Mouse (Mus musculus) lung, postnatal 36 days (tissue): ENCODE results near the gene Ldb2.

ENCODE experiments used
- DNase-seq: peaks from one replicate; pipeline ENCODE4 v3.0.0; 2022; ENCODE audit warnings: mixed read lengths

Ldb2 gene

DNA sequence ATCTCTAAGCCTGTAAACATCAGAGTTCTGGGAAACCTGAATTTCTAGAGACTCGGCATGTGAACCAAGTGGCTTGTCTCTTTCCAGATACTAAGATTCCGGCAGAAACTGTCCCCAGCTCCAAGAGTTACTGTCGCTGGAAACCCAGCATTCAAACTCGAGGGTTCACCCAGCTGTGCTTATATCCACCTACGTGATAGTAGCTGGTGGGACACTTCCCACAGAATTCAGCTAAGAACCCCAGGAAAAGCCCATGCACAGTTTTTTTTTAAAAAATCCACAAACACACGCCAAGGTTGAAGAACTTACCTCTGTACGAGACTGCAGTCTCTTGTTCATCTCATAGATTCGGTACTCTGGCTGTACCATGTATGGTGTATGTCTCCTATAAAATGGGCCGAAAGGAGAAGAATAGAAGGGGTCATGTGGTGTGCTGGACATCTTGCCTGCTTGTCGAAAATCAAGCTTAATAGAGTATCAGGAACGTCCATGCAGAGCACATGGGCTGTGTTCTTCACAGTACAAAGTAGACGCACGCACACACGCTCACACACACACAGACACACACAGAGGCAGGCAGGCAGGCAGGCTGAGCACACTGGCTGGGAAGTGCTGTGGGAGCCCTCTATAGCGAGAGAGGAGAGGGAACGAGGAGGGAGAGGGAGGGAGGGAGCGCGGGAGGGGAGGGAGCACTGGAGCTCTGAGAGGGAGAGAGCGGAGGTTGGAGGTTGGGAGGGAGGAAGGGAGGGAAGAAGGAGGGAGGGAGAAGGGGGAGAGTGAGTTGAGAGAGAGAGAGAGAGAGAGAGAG, at the start of gene Ldb2:
Ldb2 (minus strand) TSS at position 628 of the 808 bp plus-strand sequence.
- DNase-seq, result peak; percentile 71

- peak; percentile 70 for DNase-seq
Observed at GRCm38 (mm10) chr5:44831287-44831686, 31.8 kb upstream of the Ldb2 start.

DNA sequence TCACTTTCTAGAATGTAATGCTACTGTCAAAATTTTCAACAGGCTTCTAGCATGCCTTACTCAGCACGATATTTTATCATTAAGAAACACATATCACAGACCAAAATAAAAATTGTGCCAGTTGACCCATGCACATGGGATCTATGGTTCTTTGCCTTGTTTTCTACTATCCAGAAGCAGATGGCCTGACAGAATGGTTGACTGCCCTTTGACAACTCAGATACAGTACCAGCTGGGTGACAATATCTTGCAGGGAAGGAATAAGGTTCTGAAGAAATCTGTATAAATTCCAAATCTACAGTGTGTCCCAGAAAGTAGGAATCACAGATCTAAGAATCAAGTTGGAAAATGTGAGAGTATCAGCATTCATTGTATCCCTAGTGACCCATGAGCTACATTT, 16.0 kb upstream of the Ldb2 start:
- DNase-seq, result no peak

GRCm38 (mm10) chr5:44805960-44806359, 6.5 kb upstream of the Ldb2 start:
- DNase-seq, result no peak

- DNase-seq, result no peak
Observed at GRCm38 (mm10) chr5:44801100-44801499, 1.6 kb upstream of the Ldb2 start.

- DNase-seq, result no peak
Observed at GRCm38 (mm10) chr5:44799861-44800260, 381 bp upstream of the Ldb2 start.

DNA sequence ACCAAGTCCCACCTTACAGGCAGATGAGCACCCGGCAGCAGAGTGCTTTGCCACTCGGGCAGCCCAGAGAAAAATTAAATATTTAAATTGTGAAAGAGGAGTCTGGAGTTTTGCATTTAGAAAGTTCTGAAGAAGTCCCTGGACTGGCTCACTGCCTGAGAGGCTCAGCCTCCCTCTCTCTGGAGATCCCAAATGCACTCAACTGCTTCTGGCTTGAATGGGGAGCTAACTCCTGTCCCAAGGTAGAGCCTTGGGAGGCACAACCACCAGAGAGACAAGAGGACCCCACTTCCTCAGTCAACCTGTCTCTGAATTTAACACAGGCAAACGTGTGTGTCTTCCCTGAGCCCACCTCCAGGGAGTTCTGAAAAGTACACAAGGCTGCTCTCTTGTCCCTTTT, 987 bp downstream of the Ldb2 start:
- DNase-seq, result no peak

- no peak for DNase-seq
Observed at GRCm38 (mm10) chr5:44798056-44798455, 1.4 kb downstream of the Ldb2 start.

GRCm38 (mm10) chr5:44784591-44784990, 14.9 kb downstream of the Ldb2 start:
- no peak for DNase-seq

- no peak for DNase-seq
Observed at GRCm38 (mm10) chr5:44779340-44779739, 20.1 kb downstream of the Ldb2 start.

DNA sequence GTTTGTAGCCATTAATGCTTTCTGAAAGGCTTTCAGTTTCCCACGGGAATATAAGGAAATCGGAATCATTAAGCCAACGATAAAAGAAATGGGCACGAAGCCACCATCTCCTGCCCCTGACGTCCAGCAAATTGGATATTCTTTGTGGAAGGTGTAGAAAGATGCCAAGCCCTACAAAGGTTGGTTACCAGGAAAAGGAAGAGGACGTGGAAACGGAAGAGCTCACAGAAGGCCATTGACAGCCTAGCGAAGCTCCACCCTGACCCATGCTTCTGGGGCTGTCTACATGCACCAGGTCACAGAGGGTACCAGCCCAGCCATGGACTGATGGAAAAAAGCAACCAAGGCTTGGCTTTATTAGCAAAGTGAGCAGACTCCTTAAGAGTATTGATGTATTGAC, 31.0 kb downstream of the Ldb2 start:
- DNase-seq, result peak; percentile 40

DNA sequence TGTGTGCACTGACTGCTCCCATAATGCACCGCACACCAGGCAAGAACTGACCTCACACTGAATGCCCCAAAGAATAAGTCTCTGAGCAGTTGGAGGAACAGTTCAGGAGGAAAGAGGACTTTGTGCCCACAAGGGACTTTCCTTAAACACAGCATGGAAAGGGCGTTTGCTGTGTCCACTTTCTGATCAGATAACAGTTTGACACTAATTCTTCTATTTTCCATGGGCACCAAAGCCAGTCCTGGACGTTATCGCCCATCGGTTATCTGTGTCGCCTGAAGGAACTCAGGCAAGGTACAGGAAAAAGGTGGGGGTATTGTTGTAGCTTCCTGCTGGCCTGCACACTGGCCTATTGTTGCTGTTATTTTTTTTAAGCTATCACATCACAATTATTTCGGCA, 34.6 kb downstream of the Ldb2 start:
- DNase-seq, result peak; percentile 83

GRCm38 (mm10) chr5:44759178-44759577, 40.3 kb downstream of the Ldb2 start:
- DNase-seq, result peak; percentile 59

- DNase-seq, result no peak
Observed at GRCm38 (mm10) chr5:44754156-44754910, 45.1 kb downstream of the Ldb2 start.

DNA sequence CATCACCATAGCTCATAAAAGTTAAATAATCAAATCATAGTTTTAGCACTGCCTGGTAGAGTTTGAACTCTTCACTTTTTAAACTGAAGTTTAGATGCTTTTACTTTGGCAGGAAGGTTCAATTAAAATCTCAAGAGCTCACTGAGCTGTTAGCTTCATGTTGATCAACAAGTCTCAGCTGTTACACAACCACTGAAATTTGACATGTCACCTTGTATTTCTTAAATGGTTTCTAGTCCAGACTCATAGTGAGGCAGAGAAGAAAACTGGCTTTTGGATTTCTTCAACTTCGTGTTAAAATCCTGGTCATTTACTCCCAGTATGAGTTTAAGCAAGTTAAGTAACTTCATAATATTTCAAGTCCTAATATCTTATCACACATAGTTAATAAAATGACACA, 53.8 kb downstream of the Ldb2 start:
- no peak for DNase-seq

DNA sequence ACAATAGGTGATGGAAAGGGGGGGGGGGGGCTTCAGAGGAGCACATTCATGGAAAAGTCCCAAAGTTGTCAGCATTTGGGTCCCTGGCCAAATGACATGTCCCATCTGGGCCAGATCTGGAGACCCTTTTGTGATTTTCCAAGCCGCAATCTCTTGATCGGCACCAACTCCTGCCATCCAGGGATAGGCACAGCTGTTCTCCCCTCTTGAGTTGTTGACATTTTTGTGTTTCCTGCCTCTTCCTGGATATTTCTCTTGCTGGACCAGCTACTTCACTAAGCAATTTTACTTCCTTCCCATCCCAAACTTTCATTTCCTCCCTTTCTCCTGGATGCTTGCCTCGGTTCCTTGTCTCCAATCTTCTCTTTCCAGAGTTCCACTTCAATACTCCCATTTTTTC, 63.1 kb downstream of the Ldb2 start:
- DNase-seq, result peak; percentile 45

GRCm38 (mm10) chr5:44734131-44734723, 65.3 kb downstream of the Ldb2 start:
- DNase-seq, result no peak

GRCm38 (mm10) chr5:44729646-44730310, 69.7 kb downstream of the Ldb2 start:
- no peak for DNase-seq

DNA sequence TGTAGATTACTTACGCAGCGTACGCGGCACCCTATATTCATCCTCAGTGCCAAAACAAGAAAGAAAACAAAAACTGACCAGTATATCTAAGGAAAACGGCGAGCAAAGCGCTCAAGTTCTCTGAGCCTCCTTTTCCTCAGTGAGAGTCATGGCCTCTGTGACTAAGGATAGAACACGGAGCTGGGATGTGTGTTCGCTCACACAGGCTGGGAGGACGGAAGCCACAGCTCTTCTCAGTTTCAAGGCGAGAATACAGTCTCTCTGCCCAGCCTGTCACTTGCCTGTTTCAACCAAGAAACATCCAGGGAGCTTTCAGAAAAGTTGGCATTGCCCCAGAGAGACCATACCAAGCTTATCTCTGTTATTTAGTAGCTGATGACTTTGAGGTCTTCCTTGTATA, 71.5 kb downstream of the Ldb2 start:
- DNase-seq, result no peak

GRCm38 (mm10) chr5:44726546-44727476, 72.7 kb downstream of the Ldb2 start:
- peak; percentile 16 for DNase-seq

DNA sequence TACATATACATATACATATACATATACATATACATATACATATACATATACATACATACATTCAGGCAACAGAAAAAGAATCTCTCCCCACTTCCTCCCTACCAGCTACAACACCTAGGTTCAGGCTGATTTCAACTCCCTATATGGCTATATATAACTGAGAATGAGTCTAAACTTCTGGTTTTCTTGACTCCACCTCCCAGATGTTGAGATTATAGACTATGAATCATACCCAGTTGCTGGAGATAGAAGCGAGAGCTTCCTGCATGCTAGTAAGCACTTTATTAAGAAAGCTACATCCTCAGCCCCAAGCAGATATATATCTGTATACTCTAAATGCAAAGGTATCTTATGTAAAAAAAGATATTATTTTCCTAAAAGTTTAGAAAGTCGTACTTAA, 74.0 kb downstream of the Ldb2 start:
- DNase-seq, result no peak

GRCm38 (mm10) chr5:44719872-44720271, 79.6 kb downstream of the Ldb2 start:
- no peak for DNase-seq
